Mouse (Mus musculus) stomach, adult 2 months (tissue): ENCODE results near the gene Nrxn1. TPM values are rescaled to one million over a fixed set of nuclear protein-coding genes. Genes with fewer than 3 reads are reported as not detected.

Experiments
- polyA plus RNA-seq: library from polyadenylated mRNA; depleted of rRNA; stranded (reverse); fragments of >200 nt; gene quantifications from 2 replicates; pipeline ENCODE4 v1.2.3, GENCODE M21; 2012; rRNA removed

The Nrxn1 gene
- 0.39 and 0.56 TPM in 2 replicates for polyA plus RNA-seq

GRCm38 (mm10) chr17:91093042-91093080 is at the start of gene Nrxn1:
Gene Nrxn1, minus strand, starts transcription at chr17:91093071.

